Mouse (Mus musculus): ENCODE data around the gene Ttc32.

DNA sequence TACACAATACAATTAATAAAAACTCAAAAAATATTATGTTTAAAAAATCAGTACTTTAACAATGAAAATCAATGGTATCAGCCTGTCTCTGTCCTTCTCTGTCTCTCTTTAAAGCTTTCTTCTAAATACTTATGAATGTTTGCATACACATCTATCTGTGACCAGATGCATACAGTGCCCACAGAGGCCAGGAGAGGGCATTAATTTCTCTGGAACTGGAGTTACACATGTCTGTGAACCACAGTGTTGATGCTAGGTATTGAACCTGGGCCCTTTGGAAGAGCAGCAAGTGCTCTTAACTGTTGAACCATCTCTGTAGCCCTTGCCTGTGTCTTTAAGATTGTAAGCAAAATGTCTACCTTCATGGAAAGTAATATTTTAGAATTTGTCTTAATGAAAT is 3.3 kb downstream of the Ttc32 start:
- TF ChIP-seq CTCF (IDR thresholded peaks at IDR 0.05) = peak; percentile 41
- no peak for TF ChIP-seq EP300 (IDR thresholded peaks at IDR 0.05)

All from lung, postnatal 0 days (tissue).